Mouse (Mus musculus): Measurements from ENCODE around the gene BC037034.
A peak's percentile ranks its signal among the peaks of the same experiment; 100 is the strongest.

The BC037034 gene

DNA sequence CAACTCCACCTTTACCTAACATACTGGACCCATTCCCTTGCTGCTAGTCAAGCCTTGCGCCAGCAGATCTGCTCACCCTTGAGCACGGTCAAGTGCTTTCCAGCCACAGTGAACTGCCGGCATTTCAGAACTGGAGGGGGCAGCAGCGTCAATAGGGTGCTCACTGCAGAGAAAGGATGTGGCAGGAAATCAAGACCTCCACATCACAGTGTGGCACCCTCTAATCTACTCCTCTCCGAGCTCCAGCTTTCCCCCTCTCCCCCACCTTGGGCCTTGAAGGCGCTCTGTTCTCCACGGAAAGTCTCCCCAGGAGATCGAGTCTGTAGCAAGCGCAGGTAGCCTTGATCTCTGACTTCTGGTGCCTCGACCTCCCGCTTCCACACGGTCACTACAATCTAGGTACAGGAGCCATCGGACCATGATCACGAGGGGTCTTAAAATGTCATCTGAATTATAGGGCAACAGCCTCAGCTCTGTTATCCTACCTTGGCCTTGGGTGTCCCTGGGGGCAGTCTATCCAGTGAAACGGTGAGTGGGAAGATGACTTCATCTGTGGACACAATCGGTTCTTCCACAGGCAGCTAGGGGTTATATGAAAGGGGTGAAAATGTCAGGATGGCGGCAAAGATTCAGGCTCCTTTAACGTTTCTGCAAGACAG is 1.1 kb downstream of the BC037034 start:
- DNase-seq (ENCODE audit: low spot score in 2 of 2) = peak in 1 of 2 experiments; percentile 65

DNA sequence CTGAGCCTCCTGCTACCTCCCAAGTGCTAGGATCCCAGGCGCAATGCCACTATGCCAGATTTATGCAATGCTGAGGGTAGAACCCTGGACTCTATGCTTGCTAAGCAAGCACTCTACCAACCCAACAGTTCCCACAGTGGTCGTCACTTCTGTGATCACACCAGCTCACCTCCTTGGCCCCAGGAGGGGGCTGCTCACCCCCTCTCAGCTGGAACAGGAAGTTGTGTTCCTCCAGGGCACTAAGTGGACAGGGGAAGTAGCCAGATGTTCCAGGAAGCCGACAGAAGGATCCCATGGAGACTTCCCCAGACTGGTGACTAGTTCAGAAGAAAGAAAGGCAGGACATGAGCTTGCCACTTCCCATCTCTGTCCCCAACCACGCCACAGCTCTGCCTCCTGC is 1.8 kb downstream of the BC037034 start:
- DNase-seq (ENCODE audit: low spot score in 2 of 2) = peak in 1 of 2 experiments; percentile 65

GRCm38 (mm10) chr5:138260834-138261233 is 3.0 kb downstream of the BC037034 start:
- DNase-seq (ENCODE audit: low spot score in 2 of 2) = peak in 1 of 2 experiments; percentile 62

DNA sequence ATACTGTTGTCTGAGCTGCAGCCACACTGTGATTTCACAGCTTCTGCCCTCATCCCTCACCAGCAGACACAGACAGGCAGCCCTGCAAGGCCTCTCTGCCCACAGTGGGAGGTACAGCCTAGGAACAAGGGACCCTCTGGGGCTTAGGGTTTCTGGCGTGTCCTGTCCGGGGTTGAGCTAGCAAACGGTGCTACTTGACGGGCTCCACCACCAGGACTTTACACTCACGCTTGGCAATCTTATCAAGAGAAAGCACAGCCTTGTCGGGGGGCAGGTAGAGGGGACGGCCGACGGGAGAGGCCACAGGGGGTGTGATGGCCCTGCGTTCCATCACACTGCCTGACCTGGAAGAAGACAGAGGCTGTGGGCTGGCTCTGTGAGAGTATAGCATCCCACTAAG is 3.8 kb downstream of the BC037034 start:
- peak in 1 of 2 experiments; percentile 67 for DNase-seq (ENCODE audit: low spot score in 2 of 2)

GRCm38 (mm10) chr5:138258993-138259392 is 4.8 kb downstream of the BC037034 start:
- peak in 1 of 2 experiments; percentile 59 for DNase-seq (ENCODE audit: low spot score in 2 of 2)

DNA sequence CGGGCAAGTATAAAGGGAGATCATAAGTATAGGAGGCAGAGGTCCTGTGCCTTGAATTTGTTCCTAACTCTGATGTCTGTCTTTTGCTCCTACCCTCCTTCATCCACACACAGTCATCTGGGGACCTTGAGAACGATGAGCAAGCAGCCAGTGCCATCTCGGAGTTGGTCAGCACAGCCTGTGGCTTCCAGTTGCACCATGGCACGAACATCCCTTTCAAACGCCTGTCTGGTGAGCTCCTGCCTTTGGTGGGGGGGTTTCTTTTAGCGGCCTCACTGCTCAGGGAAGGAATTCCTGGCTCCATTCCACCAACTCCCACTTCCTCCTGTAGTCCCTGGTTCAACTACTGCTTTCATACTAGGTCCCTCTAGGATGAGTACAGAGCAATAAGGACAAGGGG is 5.3 kb downstream of the BC037034 start:
- peak in 1 of 2 experiments; percentile 62 for DNase-seq (ENCODE audit: low spot score in 2 of 2)

- peak in 1 of 2 experiments; percentile 54 for DNase-seq (ENCODE audit: low spot score in 2 of 2)
Observed at GRCm38 (mm10) chr5:138258078-138258477, 5.8 kb downstream of the BC037034 start.

DNA sequence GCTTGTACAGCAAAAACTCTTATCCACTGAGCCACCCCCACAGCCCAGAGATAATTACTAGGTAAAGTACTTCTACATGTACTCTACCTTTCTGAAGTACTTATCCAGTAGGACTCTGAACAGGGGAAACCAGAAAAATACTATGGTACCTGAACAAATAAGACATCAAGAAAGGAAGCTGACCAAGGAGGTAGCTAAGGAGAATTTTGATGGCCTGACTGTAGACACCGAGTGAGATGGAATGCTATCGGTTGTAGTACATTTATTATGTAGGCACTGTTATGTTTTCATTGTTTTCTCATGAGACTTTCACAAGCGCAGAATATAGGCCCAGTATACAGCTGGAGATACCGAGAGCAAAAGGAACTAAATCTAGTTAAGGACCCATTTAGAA is 6.3 kb downstream of the BC037034 start:
- DNase-seq (ENCODE audit: low spot score in 2 of 2) = no peak

DNA sequence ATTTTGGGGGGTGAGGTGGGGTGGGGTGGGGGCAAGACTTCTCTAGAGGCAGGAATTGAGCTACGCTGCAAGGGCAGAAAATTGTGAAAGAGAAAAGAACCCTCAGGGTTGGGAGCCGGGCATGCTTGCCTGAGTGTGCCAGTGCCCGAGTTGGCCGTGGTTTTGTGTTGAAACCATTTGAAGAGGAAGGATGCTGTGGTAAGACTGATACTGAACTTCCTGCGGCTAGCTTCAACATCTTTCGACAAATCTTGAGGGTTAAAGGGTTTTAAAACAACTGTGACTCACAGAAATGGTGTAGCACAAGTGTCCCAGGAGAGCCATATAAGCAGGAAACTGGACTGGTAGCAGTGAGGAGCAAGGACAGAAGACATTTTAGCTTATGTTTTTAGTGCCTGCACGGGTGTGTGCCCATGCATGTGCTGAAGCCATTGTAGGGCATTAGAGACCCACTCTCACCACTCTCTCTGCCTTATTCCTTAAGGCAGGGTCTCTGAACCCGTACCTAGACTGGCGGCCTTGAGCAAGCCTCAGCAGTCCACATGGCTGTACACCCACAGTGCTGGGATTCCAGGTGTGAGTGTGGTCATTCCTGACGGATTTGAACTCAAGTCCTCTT is 6.8 kb downstream of the BC037034 start:
- DNase-seq (ENCODE audit: low spot score in 2 of 2) = peak; percentile 61 to 71

- no peak for DNase-seq (ENCODE audit: low spot score in 2 of 2)
Observed at GRCm38 (mm10) chr5:138256094-138256467, 7.8 kb downstream of the BC037034 start.

DNA sequence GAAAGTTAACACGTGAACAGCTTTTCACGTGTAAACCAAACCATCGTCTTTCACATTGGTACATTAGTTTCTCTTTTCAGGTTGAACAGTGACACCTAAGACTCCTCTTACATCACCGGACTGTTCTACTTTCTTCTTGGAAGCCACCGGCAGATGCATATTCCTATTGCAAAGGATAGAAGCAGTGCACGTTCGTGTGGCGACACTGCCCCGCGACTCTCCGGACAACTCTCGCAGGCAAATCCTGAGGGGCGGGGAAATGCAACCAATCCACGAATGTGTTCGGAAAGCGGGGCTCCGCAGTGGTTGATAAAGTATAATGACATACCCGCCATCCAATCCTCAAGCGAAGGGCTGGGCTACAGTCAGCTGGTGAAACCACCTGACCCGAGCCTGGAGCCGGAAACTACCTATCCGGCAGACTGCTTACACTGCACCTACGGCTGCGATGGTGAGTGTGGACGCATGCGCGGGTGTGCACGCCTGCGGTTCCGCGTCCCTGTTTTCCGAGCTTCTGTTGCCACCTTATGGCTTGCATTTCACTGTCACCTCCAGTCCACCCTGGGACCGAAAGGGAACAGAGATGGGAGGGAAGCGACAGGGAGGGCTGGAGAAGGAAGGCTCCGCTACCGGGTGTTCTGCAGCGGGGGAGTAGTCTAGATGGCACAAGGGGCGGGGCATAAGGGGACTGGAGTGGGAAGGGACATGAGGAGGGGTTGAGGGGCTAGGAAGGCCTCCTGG is 8.3 kb downstream of the BC037034 start, which contains the start of gene Lamtor4:
Gene Lamtor4, plus strand, starts transcription at position 130 of the 741 bp plus-strand sequence.
- peak; percentile 91 to 93 for DNase-seq (ENCODE audit: low spot score in 2 of 2)

GRCm38 (mm10) chr5:138253061-138253460 is 10.8 kb downstream of the BC037034 start:
- no peak for DNase-seq (ENCODE audit: low spot score in 2 of 2)

GRCm38 (mm10) chr5:138251144-138251543 is 12.7 kb downstream of the BC037034 start:
- peak in 1 of 2 experiments; percentile 62 for DNase-seq (ENCODE audit: low spot score in 2 of 2)

DNA sequence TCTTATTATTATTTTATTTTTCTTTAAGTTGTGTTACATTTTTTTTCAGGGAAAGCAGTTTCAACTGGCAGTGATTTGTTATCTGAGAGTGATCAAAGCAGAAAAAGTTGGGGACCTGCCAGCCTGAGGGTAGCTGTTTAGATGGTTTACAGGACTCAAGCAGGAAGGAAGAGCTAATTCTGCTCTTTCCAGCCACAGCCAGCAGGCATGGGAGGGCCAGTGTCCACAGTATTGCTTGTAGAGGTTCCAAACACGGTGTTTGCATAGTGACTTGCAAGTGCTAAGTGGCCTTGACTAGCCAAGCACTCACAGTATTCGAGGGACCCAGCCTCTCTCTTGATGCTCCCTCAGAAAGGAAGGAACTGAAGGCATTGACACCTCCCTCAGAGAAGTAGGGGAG is 22.3 kb downstream of the BC037034 start:
- no peak for DNase-seq (ENCODE audit: low spot score in 2 of 2)

DNA sequence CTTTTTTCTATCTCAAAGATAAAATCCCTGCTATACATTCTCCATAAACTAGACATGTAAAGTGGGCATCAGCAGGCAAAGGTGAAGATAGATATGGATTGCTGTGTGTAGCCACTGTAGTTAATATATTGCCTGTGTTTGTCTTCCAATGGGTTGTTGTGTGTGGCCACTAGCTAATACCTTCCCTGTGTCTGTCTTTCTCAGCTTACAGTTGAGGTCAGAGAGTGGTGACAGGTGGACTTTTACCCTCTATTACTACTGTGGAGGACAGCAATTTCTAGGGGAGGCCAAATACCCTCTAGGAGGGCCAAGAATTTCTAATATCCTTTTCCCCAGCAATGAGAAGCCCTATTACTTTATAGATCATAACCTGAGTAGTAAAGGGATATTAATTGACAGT is 29.6 kb downstream of the BC037034 start:
- DNase-seq (ENCODE audit: low spot score in 2 of 2) = no peak

DNA sequence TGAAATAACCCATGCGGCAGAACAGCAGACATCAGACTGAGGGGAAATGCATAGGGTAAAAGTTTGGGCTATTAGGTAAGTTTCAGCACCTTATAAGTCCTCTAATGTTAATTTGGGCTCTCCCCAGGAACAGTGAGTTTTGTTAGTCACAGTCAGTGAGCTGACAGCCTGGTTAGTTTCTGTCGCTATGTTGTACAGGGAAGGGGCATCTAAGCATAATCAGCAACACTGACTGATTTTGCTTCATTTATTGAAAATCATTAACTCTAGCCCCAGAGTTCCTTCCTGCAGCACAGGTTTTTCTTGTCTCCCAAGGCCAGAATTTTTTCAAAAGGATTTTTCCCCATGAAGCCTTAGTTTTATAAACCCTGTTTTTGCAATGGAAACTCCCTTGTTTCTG is 30.1 kb downstream of the BC037034 start:
- DNase-seq (ENCODE audit: low spot score in 2 of 2) = no peak

GRCm38 (mm10) chr5:138229511-138229910 is 34.3 kb downstream of the BC037034 start:
- DNase-seq (ENCODE audit: low spot score in 2 of 2) = no peak

DNA sequence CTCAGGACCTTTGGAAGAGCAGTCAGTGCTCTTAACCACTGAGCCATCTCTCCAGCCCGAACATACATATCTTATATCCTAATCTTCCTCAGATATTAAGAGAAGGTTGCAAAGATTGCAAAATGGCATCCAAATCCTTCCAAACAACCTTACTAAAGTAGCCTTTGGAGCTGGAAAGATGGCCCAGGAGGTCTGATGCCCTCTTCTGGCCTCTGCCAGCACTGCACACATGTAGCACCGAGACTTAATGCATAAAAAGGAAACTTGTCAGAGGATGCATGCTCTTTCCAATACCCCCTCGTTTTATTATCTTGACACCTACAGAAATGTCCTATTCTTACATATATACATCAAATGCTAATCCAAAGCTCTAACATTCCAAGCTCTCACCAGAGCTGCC is 35.8 kb downstream of the BC037034 start:
- DNase-seq (ENCODE audit: low spot score in 2 of 2) = peak; percentile 41 to 80

- DNase-seq (ENCODE audit: low spot score in 2 of 2) = no peak
Observed at GRCm38 (mm10) chr5:138227367-138227766, 36.5 kb downstream of the BC037034 start.

DNA sequence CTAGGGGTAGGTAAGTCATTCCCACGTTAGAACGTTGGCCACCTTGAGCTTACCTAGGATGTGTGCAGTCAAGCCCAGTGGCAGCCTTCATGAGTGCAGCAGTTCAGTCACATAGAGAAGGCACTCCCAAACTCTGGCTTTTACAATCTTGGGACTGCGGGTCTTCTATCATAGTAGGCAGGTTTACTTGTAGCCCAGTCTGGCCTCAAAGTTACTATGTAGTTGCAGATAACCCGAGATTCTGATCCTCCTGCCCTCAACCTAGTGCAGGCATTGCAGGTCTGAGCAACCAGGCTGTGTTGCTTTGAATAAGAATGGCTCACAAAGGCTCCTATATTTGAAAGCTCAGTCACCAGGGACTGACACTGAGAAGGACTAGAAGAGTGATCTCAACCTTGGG is 37.3 kb downstream of the BC037034 start:
- no peak for DNase-seq (ENCODE audit: low spot score in 2 of 2)

- DNase-seq (ENCODE audit: low spot score in 2 of 2) = no peak
Observed at GRCm38 (mm10) chr5:138225700-138226099, 38.1 kb downstream of the BC037034 start, which contains the start of gene Nxpe5. Gene Nxpe5, plus strand, starts transcription at chr5:138225898.

GRCm38 (mm10) chr5:138223287-138223686 is 40.5 kb downstream of the BC037034 start:
- DNase-seq (ENCODE audit: low spot score in 2 of 2) = no peak

- DNase-seq (ENCODE audit: low spot score in 2 of 2) = peak; percentile 80 to 95
Observed at GRCm38 (mm10) chr5:138222111-138222510, 41.7 kb downstream of the BC037034 start.

Measured in spleen, postnatal 4 days (tissue).